In the genomic region with DNA sequence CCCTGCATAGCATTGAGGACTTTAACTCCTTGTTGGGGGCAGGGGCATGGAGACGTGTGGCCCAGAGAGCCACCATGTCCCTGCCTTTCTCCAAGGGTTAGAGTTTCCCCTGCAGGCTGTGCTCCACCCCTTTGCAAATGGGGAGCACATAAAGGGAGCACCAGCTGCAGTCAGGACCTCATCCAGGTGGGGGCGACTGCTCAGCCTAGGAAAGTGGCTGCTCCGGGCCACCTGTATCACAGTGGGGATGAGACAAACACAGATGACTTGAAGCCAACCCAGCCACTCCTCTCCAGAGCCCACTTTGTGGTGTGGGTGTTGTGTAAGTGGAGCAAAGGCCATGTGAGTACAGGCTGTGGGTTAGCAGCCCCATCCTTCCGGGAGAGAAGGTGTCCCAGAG, we compare ENCODE assay signal across 16 mouse cellular contexts.
"Had no signal": no experiment of that assay in that cellular context is flagged by ENCODE, and none has a peak within 500 bp of the region (broad histone marks: within the 10 kb centered on the region; RNA-seq: fewer than 3 reads in every experiment).

No protein-coding gene starts in this region.

- H3K4me2 ChIP-seq: intestine, embryonic 15.5 days; limb, embryonic 12.5 days; liver, embryonic 15.5 days; neural tube, embryonic 13.5 days had no signal

- H3K27ac ChIP-seq: intestine, embryonic 15.5 days; limb, embryonic 12.5 days; liver, embryonic 15.5 days; neural tube, embryonic 13.5 days had no signal

- DNase-seq: kidney, adult 8-10 months; kidney, postnatal 25 days; layer of hippocampus, adult 9-11 months; layer of hippocampus, postnatal 36 days; lung, adult 2 months; lung, postnatal 36 days; midbrain, embryonic 14.5 days; retina, postnatal 1 day; right cerebral cortex, postnatal 4 days; spleen, adult 18-20 months; thymus, adult 2 months had no signal

- H3K9me3 ChIP-seq: intestine, embryonic 15.5 days; limb, embryonic 12.5 days; liver, embryonic 15.5 days; neural tube, embryonic 13.5 days had no signal

- ATAC-seq: intestine, embryonic 15.5 days; lung, postnatal 0 days had no signal

- H3K4me3 ChIP-seq: intestine, embryonic 15.5 days; limb, embryonic 12.5 days; liver, embryonic 15.5 days; neural tube, embryonic 13.5 days had no signal

- H3K27me3 ChIP-seq: intestine, embryonic 15.5 days; limb, embryonic 12.5 days; liver, embryonic 15.5 days had no signal

- H3K4me1 ChIP-seq: intestine, embryonic 15.5 days; limb, embryonic 12.5 days had no signal

- H3K9ac ChIP-seq: intestine, embryonic 15.5 days; limb, embryonic 12.5 days; liver, embryonic 15.5 days; neural tube, embryonic 13.5 days had no signal
